Mouse (Mus musculus): ENCODE results near the gene Reep3.

- no peak for TF ChIP-seq CTCF (IDR thresholded peaks at IDR 0.05; ENCODE audit: borderline replicate concordance, control insufficient read depth, extremely low read depth, insufficient read depth, low read length, poor library complexity)
- no peak for TF ChIP-seq POLR2A (IDR thresholded peaks at IDR 0.05; ENCODE audit: control insufficient read depth, extremely low read depth, insufficient read depth, low read length, poor library complexity)
Measured at GRCm38 (mm10) chr10:67137437-67137836, 40.7 kb upstream of the Reep3 start.
